Mouse (Mus musculus) liver, embryonic 14.5 days (tissue): ENCODE data around the gene Zfp2.

Experiments
- CTCF ChIP-seq: IDR thresholded peaks from 2 replicates; pipeline ENCODE4 v1.5.1; 2016; ENCODE audit warnings: antibody characterized with exemption, low read depth, control low read depth
- EP300 ChIP-seq: IDR thresholded peaks from 2 replicates; pipeline ENCODE4 v1.6.1; 2016; ENCODE audit warnings: antibody characterized with exemption, low read depth

GRCm38 (mm10) chr11:50892441-50892840, 23.5 kb downstream of the Zfp2 start:
- TF ChIP-seq EP300 (no peak), CTCF (no peak)
